Comparison of ENCODE assay signal across 19 mouse cellular contexts in the genomic region with DNA sequence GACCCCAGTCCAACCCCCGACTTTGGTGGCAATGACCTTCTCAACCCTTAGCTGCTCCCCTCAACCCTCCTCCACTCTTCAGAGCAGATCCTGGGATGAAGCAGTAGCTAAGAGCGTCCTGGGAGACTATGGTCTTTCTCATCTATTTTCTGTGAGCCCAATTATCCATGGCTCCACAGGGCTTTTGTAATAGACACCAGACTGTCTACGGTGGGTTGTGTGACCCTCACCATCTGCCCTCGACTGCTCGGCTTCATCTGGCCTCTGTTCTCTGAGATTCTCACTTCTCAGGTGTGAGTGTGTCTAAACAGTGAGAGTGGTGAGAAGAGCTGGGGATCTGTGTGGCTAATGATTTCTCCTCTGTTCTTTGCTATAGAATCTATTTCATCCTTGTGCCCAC.
DNase-seq lines count a peak whose midpoint lies in the region; ATAC-seq and TF ChIP-seq lines count a peak whose summit lies in the region.
"Had no signal": no experiment of that assay in that cellular context is flagged by ENCODE, and none has a peak within 500 bp of the region (broad histone marks: within the 10 kb centered on the region; RNA-seq: fewer than 3 reads in every experiment).

No protein-coding gene starts in this region.

- H3K9me3 ChIP-seq in heart, embryonic 10.5 days, result no peaks in the 10 kb centered on the region
- no peaks in the 10 kb centered on the region for H3K9me3 ChIP-seq in midbrain, embryonic 15.5 days
- no peaks in the 10 kb centered on the region for H3K9me3 ChIP-seq in midbrain, embryonic 14.5 days (ENCODE audit: control insufficient read depth, low read length)
- no peaks in the 10 kb centered on the region for H3K9me3 ChIP-seq in intestine, postnatal 0 days (ENCODE audit: control insufficient read depth)
- H3K9me3 ChIP-seq: embryonic facial prominence, embryonic 12.5 days; forebrain, embryonic 13.5 days; forebrain, embryonic 15.5 days had no signal

- H3K27ac ChIP-seq in heart, embryonic 10.5 days, result no peak overlapping the region
- no peak overlapping the region for H3K27ac ChIP-seq in midbrain, embryonic 15.5 days
- no peak overlapping the region for H3K27ac ChIP-seq in midbrain, embryonic 14.5 days (replicated peaks; ENCODE audit: low read depth, low read length)
- H3K27ac ChIP-seq in intestine, postnatal 0 days (ENCODE audit: low read depth, low read length), result no peak overlapping the region
- H3K27ac ChIP-seq: embryonic facial prominence, embryonic 12.5 days; forebrain, embryonic 13.5 days; forebrain, embryonic 15.5 days had no signal

- H3K27me3 ChIP-seq in heart, embryonic 10.5 days (ENCODE audit: insufficient read depth, poor library complexity, severe bottlenecking), result no peaks in the 10 kb centered on the region
- no peaks in the 10 kb centered on the region for H3K27me3 ChIP-seq in midbrain, embryonic 15.5 days (replicated peaks)
- no peaks in the 10 kb centered on the region for H3K27me3 ChIP-seq in midbrain, embryonic 14.5 days (ENCODE audit: control insufficient read depth, insufficient read depth, low read length)
- H3K27me3 ChIP-seq in intestine, postnatal 0 days (replicated peaks; ENCODE audit: control insufficient read depth, insufficient read depth, low read length), result no peaks in the 10 kb centered on the region
- H3K27me3 ChIP-seq: embryonic facial prominence, embryonic 12.5 days; forebrain, embryonic 13.5 days; forebrain, embryonic 15.5 days had no signal

- no peak for TF ChIP-seq CTCF in intestine, postnatal 0 days (IDR thresholded peaks at IDR 0.05; ENCODE audit: low read depth)

- ATAC-seq in midbrain, embryonic 15.5 days (replicated peaks), result peak; percentile 72; the same call in 1 of the 2 replicates
- ATAC-seq in midbrain, embryonic 14.5 days (ENCODE audit: low FRiP score, low TSS enrichment), result no peak
- no peak for ATAC-seq in intestine, postnatal 0 days
- ATAC-seq: forebrain, embryonic 13.5 days; forebrain, embryonic 15.5 days; forebrain, postnatal 0 days had no signal

- DNase-seq in heart, adult 11 months, result peak; percentile 79
- DNase-seq in heart, embryonic 10.5 days (ENCODE audit: low spot score), result no peak
- no peak for DNase-seq in midbrain, embryonic 14.5 days
- DNase-seq: adrenal gland, adult 2 months; adrenal gland, postnatal 10 days; adrenal gland, postnatal 25 days; cerebellum, adult 11 months; cerebellum, adult 18-20 months; cerebellum, adult 8-10 months; cerebellum, adult 9-11 months; cerebellum, postnatal 14 days; cerebellum, postnatal 36 days; embryo, embryonic 11 days; forebrain, postnatal 0 days had no signal

- no peaks in the 10 kb centered on the region for H3K4me1 ChIP-seq in heart, embryonic 10.5 days
- no peaks in the 10 kb centered on the region for H3K4me1 ChIP-seq in midbrain, embryonic 15.5 days
- no peaks in the 10 kb centered on the region for H3K4me1 ChIP-seq in midbrain, embryonic 14.5 days (ENCODE audit: control insufficient read depth, insufficient read depth, low read length)
- no peaks in the 10 kb centered on the region for H3K4me1 ChIP-seq in intestine, postnatal 0 days (replicated peaks; ENCODE audit: control insufficient read depth, insufficient read depth, low read length)
- H3K4me1 ChIP-seq: embryonic facial prominence, embryonic 12.5 days; forebrain, embryonic 13.5 days; forebrain, embryonic 15.5 days had no signal

- WGBS in heart, embryonic 10.5 days, result 72% methylated on average over 5 of the region's 5 CpGs
- WGBS in midbrain, embryonic 15.5 days, result 69% methylated on average over 5 of the region's 5 CpGs
- 71% methylated on average over 5 of the region's 5 CpGs for WGBS in midbrain, embryonic 14.5 days
- 88% methylated on average over 5 of the region's 5 CpGs for WGBS in intestine, postnatal 0 days

- no peak overlapping the region for H3K4me2 ChIP-seq in midbrain, embryonic 15.5 days
- no peak overlapping the region for H3K4me2 ChIP-seq in midbrain, embryonic 14.5 days (ENCODE audit: low read length)
- H3K4me2 ChIP-seq in intestine, postnatal 0 days (replicated peaks; ENCODE audit: low read depth), result no peak overlapping the region
- H3K4me2 ChIP-seq: embryonic facial prominence, embryonic 12.5 days; forebrain, embryonic 13.5 days; forebrain, embryonic 15.5 days had no signal

- H3K36me3 ChIP-seq in heart, embryonic 10.5 days, result no peaks in the 10 kb centered on the region
- no peaks in the 10 kb centered on the region for H3K36me3 ChIP-seq in midbrain, embryonic 15.5 days (replicated peaks)
- no peaks in the 10 kb centered on the region for H3K36me3 ChIP-seq in midbrain, embryonic 14.5 days (ENCODE audit: control insufficient read depth, insufficient read depth, low read length)
- H3K36me3 ChIP-seq in intestine, postnatal 0 days (ENCODE audit: control insufficient read depth, insufficient read depth), result no peaks in the 10 kb centered on the region
- H3K36me3 ChIP-seq: embryonic facial prominence, embryonic 12.5 days; forebrain, embryonic 15.5 days had no signal

- no peak overlapping the region for H3K9ac ChIP-seq in midbrain, embryonic 15.5 days
- H3K9ac ChIP-seq in midbrain, embryonic 14.5 days (replicated peaks; ENCODE audit: low read length), result no peak overlapping the region
- H3K9ac ChIP-seq in intestine, postnatal 0 days (ENCODE audit: low read depth, low read length), result no peak overlapping the region
- H3K9ac ChIP-seq: embryonic facial prominence, embryonic 12.5 days; forebrain, embryonic 13.5 days; forebrain, embryonic 15.5 days; forebrain, postnatal 0 days had no signal

- H3K4me3 ChIP-seq in heart, embryonic 10.5 days, result no peak overlapping the region
- H3K4me3 ChIP-seq in midbrain, embryonic 15.5 days, result no peak overlapping the region
- H3K4me3 ChIP-seq in midbrain, embryonic 14.5 days (replicated peaks; ENCODE audit: low read depth, low read length), result no peak overlapping the region
- H3K4me3 ChIP-seq in intestine, postnatal 0 days (ENCODE audit: low read depth, low read length), result no peak overlapping the region
- H3K4me3 ChIP-seq: embryonic facial prominence, embryonic 12.5 days; forebrain, embryonic 13.5 days; forebrain, embryonic 15.5 days had no signal
